Mouse (Mus musculus): ENCODE measurements around the gene Exosc2.
A peak's percentile ranks its signal among the peaks of the same experiment; 100 is the strongest.

The Exosc2 gene

DNA sequence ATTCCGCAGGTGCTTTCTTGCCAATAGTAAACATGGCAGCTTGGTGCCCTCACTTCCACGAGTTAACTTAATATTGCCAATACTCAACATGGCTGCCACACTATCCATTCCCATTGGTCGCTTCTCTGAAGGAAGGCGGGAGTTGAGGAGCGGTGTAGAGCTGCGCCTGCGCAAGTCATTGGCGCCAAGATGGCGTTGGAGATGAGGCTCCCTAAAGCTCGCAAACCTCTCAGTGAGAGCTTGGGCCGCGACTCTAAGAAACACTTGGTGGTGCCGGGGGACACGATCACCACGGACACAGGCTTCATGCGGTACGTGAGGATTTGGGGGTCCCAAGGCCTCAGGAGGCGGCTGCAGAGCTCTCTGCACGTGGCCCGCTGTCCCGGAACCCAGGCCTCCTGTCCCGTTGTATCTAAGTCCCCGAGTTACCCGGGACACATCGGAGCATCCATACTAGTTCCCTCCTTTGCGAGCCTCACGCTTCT is at the start of gene Exosc2:
Gene Exosc2, plus strand, starts transcription at position 165 of the 485 bp plus-strand sequence.
- DNase-seq: peak; percentile 94

DNA sequence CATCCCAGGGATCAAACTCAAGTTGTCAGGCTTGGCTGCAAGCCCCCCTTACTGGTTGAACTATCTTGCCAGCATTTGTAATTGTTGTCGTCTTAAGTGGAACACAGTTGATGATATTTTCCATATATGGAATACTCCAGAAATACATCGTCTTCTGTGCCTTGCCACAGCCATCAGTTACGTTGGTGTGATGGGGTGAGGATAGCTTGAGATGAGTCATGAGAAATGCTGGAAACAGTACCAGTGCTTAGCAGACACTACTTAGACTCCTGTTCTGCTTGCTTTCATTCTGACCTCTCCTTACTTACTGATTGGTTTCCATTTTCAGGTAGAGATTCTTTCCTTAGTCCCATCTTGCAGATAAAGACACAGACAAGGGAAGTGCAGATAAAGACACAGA is 37.0 kb upstream of the Exosc2 start:
- no peak for DNase-seq

DNA sequence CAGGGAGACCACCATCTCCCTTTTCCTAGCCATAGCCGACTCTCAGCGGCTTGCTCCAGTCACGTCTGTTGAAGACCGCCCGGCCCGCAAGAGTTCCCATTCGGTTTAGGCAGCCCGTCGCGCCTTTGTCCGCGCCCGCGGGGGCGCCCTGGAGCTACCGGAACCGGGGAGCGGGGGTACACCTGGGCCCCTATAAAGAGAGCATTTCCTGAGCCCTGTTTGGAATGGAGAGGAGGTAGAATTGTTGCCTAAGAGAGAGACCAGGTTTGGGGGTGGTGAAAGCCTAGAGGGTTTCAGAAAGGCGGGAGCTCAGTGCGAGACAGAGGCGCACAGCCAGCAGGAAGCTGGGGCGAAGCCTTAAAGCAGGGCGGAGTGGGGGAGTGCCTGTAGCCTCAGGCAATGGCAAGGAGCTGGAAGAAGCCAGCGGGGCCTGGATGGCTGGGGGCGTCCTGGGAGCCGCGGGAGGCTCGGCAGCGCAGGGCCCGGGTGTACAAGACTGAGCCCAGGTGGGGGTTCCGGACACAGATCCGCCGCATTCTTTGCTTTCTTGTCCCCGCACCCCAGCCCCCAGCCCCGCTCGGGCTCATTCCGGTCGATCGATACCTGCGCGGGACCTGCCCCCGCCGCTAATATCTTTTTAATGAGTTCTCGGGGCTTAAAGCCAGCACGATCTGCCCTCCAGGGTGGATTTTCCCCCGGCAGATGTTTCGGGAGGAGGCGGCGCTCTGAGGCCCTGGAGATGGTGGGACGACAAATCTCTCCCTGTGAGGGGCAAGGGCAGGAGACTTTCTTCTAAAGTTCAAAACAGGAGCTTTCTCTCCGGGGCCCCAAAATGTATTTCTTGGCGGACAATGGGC is 35.0 kb upstream of the Exosc2 start:
- no peak for DNase-seq

DNA sequence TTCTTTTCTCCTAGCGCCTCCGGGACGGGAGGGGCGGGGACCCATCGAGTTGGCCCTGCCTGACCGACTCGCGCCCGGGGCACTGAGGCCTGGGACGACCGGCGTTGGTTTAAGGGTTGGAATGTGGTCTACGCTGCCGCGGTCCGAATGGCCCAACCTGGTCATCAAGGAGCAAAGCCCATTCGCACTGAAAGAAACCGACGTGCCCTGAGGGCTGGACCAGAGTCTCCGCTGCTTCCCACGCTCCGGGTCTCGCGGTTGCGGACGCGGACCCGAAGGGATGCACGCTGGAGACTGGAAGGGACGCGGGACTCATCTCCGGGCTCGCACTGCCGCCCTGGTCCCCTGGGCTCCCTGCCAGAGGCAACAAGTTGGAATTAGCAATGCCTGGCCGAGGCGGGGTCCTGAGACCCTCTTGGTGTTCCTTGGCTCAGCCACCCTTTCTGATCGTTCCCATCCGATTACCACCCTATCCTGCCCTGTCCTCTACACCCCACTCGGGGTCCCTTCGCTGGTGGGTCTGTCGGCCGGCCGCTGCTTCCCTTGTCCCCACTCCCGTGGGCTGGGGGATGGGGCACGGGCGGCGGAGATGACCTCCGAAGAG is 34.3 kb upstream of the Exosc2 start:
- no peak for DNase-seq

DNA sequence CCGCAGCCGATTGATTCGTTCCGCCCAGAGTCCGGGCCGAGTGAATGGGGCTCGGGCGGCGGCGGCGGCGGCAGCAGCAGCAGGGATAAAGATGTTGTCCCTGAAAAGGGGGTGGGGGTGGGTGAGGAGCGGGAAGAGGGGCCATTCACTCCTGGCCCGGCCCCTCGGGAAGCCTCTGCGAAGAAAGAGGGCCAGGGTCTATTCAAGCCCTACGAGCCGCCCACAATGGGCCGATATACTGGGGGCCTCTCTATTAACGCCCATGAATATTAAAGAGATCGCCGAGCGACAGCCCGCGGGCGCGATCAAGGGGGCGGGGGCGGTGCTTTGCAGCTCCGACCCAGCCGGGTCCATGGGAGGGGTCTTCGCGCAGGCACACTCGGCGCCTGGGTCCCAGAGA is 33.8 kb upstream of the Exosc2 start:
- DNase-seq: no peak

DNA sequence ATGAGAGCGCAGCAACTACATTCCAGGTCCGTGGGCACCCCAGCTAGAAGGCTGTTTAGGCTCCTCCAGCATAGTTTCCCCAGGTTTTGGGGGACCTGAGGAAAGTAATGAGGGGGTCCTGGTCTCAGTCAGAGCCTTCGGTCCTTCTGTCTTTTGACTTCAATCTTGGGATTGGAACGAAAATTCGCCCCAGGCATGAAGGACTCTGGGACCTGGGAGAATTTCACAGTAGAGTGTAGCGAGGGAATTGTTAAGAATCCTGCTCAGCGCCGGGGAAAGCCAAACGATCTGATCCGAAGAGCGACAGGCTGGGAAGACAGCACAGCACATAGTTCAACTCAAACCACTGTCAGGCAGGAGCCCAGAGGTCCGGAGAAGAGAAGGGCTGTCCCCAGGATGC is 33.2 kb upstream of the Exosc2 start:
- no peak for DNase-seq

DNA sequence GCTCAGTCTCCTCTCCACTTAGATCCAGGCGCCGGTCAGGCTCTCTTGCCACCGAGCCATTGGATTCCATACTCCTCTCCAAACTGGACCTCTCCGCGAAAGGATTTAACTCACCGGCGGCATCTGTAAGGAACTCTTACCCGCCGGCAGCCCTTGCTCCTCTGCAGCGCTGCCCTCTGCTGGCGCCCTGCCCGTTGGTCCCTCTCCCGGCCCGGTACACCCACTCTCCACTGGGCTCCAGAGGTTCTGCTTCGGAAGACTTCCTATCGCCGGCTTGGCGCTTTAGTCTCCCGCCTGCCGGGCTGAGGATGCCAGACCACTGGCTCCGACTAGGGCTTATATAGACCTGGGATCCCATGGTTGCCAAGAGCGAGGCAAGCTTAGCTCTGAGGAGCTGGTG is 32.7 kb upstream of the Exosc2 start:
- peak; percentile 24 for DNase-seq

DNA sequence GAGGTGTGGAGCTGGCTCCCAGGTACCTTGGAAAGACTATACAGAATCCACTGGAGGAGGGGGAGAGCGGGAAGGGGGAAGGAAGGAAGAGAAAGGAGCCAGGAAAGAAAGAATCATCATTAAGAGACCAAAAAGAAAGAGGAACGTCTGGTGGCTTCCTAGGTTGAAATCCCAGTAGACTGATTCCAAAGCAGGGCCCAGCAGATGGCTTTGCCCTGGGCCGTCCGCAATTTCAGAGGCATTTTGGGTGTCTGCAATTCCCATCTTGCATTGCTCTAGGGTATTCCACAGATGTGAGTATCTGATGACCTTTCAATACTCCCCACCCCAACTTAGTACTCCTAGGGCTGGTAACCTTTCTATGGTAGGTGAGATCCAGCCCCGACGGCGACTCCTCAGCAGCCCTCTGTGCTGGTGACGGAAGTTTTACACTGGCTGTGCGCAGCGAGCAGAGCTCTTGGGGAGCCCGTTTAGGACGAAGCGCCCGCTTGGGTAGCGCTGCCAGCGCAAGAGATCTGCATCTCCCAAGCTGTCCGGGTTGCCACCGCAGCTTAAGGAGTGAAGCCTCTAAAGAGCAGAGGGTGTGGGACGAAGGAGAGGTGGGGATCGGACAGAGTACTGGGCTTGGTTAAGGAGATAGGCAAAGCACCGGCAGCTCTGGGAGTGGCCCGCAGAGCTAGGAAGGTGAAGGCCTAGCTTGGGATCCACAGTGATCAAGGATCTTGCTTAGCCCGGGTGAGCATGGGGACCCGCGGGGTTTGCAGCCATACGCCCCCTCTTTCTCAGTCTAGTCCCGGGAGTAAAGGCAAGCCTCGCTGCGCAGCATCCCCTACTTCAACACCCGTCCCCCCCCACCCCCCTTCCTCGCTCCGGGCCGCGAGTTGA is 31.7 kb upstream of the Exosc2 start:
- DNase-seq: no peak

DNA sequence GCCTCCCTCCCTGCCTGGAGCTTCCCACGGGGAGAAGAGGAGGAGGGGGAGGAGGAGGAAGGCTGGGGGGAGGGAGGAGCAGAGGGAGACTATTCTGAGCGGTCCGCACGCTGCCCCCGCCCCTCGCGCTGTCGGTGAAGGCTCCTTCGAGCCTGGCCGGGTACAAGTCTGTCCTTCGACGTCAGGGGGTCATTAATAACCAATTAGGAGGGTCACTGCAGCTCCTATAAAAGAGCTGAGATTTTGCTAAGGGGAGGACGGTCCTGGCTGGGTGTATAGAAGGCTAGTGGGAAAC is 31.1 kb upstream of the Exosc2 start:
- DNase-seq: no peak

DNA sequence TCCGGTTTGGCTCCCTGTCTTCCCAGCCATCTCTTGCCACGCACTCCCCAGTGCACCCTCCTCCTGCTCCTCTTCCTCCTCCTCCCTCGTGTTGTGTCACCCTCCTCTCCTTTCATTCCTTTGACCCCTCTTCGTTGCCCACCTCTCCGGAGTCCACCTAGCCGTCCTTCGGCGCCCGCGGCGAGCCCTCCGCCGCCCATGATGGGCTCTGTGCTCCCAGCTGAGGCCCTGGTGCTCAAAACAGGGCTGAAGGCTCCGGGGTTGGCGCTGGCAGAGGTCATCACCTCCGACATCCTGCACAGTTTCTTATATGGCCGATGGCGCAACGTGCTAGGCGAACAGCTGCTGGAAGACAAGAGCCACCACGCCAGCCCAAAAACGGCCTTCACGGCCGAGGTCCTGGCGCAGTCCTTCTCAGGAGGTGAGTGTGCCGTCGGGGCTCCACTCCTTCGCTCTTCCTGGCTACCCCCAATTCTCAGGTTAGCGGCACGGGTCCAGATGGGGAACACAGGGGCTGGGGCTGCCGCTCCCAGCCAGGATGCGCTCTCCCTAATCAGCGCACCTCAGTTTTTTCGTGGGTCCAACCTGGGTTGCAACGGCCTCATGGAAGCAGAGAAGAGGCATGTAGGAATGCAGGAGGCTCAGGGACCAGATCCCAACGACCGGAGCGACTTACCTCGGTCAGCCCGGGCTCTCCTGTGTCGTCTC is 30.5 kb upstream of the Exosc2 start, which contains the start of gene Prdm12:
Gene Prdm12, plus strand, starts transcription at position 137 of the 708 bp plus-strand sequence.
- no peak for DNase-seq

DNA sequence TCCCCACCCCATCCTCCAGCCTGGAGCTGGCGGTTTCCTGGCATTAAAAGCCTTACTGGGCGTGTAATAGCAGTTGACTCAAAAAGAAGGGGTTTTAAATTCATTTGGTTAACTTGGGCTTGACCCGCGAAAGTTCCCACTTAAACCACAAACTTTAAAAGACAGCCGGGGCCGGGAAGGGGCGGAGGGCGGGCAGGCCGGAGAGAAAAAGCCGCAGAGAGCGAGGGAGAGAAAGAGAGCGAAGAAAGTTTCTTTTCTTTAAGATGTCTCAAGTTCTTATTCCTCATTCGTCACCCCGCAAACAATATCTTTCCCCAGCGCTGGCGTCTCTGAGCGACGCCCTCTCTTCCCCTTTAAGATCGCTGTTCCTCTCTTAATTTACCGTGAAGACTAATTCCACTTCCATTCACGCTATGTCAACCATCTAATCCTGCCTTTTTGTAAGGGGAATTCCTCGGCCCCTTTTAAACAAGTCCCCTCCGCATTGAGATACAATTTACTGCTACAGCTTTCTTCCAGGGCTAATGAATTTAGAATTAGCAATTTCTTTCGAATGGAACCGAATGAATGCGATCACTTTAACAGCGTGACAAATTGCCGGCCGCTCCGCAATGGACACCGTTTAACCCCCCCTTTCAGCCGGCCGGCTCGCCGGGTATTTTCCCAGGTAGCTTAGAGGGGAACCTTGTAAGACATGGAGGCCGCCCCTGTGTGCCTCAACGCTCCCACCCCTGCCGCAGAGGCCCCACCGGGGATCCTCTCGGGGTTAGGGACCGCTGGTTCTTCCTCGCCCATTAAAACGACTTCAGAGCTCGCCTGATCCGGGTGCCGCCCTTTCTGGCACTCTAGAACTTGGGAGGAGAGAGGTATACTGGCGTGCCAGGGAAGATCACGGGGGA is 29.7 kb upstream of the Exosc2 start:
- no peak for DNase-seq

DNA sequence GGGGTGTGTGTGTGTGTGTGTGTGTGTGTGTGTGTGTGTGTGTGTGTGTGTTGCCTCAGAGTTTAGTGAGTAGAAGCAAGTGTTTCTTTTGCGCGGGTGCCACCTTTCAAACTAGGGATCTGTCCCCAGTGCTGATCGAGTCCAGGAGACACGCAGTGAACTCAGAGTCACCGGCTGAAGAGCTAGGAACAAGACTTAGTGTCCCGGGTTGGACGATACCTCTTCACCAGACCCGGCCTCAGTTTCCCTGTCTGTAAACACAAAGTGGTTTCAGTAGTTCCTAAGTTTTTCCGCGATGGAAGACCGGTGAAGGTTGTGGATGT is 29.0 kb upstream of the Exosc2 start:
- no peak for DNase-seq

DNA sequence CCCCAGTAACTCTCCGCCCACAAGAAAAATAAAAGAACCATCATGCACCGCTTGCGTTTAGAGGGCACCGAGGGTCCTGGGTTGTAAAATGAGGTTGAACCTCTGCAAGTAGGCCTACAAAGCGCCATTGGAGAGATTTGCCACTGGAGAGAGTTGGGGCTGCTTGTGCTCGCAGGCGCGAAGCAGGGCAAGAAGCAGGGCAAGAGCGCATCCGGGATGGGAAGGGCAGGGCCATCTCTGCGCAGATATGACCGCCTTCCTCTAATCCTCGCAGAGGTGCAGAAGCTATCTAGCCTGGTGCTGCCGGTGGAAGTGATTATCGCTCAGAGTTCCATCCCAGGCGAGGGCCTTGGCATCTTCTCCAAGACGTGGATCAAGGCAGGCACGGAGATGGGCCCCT is 28.6 kb upstream of the Exosc2 start:
- no peak for DNase-seq

DNA sequence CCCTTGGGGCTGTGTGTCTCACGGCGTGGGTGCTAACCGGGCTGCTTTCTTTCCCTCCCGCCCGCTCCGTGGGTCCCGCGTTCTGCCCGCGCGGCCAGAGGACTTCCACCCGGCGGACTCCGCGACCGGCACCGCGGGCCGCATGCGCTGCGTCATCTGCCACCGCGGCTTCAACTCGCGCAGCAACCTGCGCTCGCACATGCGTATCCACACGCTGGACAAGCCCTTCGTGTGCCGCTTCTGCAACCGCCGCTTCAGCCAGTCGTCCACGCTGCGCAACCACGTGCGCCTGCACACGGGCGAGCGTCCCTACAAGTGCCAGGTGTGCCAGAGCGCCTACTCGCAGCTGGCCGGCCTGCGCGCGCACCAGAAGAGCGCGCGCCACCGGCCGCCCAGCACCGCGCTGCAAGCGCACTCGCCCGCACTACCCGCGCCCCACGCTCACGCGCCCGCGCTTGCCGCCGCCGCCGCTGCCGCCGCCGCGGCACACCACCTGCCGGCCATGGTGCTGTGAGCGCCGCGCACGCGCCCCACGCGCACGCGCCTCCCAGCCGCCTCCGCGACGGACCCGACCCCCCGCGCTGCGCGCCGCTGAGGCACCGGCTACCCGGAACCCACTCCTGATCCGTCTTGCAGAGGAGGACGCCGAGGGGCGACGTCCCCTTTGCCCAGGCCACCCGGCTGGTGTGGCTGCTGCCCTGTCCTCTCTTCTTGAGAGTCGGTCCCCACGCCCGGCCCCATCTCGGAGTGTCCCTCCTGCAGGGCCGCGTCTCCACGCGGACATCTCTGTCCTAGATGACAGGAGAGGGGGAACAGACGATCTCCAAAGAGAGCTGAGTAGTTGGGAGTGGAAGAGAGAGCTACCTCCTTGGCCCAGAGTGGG is 16.3 kb upstream of the Exosc2 start:
- DNase-seq: no peak

DNA sequence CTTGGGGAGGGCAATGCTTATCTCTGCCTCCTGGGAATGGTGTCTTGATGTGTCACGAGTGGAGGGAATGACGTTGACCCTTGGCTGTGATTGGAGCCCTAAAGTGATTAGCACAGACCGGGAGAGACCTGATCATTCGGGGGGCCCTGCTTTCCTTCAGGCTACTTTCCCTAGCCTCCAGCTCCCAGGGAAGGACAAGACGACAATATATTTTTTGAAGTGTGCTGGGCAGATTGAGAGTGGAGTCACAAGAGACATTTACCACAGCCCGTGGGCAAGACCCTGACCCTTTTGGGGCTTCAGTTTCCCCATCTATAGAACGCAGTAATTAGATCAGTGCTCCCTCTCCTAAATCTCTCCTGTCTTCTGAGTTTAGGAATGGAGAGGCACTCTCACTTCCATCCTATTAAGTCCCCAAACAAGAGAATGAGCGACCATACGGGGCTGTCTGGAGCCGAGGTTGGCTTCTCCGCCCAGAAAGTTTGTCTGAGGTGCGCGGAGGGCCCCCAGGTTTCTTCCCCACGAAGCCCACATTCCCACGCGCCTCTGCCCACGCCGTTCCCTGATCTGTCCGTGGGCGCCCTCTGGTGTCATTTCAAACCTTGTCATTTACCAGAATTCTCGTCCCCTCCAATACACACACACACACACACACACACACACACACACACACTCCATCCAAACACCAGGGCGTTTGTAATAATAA is 15.5 kb upstream of the Exosc2 start:
- DNase-seq: no peak

DNA sequence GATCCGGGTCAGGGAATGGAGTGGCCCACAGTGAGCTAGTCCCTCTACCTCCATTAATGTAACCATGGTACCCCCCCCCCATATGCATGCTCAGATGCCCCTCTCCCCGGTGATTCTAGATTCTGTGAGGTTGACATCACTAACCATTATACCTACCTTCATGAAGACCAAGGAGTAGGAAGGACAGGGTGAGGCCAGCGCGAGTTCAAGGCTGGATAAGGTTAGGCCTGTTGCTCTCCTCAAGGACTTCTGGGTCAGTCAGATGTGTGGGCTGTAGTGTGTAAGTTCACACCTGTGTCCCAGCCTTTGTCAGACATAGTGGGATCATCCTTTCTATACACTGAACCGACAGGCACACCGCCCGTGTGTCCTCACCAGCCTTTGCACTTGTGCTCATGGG is 14.1 kb upstream of the Exosc2 start:
- DNase-seq: no peak

DNA sequence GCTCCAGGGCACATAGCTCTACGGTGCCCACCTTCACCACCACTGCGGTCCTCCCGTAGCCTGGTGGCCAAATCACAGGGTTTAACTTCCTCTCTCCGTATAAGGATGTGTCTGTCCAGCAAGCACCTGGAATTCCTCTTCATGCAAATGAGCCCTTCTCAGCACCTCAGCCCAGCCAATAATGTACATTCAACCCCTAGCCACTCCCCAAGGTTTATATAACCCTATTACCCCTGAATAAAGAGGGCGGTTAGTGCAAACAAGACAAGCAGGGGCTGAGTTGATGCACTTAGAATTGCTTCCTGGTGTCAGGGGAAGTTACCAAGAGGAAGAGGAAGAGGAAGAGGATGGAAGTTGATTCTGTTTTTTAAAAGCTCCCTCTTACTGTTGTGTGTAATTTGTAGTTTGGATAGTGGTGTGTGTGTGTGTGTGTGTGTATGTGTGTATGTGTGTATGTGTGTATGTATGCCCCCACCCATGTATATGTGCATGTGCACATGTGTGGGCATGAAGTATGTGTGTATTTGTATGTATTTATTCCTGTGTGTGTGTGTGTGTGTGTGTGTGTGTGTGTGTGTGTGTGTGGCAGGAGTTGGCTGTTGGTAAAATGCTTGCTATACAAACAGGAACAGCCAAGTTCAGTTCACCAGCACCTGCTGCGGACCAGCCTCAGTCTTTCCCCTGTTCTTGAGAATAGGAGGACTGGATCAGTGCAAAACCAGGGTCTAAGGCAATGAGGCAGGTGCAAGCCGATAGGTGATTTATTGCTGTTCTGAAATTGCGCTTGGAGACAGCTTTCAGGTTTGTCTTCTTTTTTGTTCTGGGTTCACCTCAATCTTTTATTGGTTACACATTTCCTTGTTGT is 7.3 kb upstream of the Exosc2 start:
- DNase-seq: peak; percentile 31

DNA sequence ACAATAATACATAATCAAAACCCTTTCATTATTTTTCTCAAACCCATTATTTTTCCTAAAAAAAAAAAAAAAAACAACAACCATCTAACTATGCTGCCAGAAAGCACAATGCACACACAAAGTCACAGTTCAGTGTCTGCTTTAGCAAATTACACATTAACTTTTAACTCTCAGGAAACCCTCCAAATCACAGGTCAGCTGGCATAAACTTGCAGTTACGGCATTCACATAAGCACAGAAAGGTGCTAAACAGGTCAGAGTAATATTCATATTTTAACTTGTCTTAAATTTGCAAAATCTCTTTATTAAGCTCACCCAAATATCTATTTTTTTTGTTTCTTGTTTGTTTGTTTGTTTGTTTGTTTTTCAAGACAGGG is 6.7 kb upstream of the Exosc2 start:
- no peak for DNase-seq

DNA sequence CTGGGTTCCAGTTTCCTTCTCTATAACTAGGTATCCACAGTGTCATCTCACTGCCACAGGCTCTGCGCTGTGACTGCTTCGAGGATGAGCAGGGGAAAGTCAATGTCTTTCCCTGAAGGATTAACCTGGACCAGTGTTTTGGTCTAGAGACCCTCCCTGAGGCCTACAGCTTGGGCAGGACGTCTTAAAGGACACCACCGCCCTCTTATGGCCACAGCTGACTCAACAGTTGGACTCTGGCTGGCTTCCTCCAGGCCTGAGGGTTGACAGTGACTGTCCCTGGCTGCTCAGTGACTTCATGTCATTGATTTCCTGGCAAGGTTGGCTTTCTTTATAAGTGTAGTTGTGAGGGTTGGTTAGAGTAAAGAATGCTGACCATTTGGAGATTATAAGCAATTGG is 3.2 kb upstream of the Exosc2 start:
- peak; percentile 43 for DNase-seq

Measured in kidney, adult 11 months (tissue).